Mouse (Mus musculus) spleen, adult 10 weeks (tissue): ENCODE data around the gene Npffr2. TPM values are rescaled to one million over a fixed set of nuclear protein-coding genes. Genes with fewer than 3 reads are reported as not detected.

Source experiments
- polyA plus RNA-seq: library from polyadenylated mRNA; stranded (reverse); fragments of 350-450 nt; fragmentation: Illumina TruSeq; extraction: RNeasy Lipid Tissue Mini Kit (QIAGEN cat#74804); gene quantifications from one replicate; pipeline ENCODE4 v1.2.3, GENCODE M21; 2015; ENCODE audit warnings: low replicate concordance; ENCODE audit not compliant: insufficient read depth

Gene Npffr2
- polyA plus RNA-seq, result not detected

DNA sequence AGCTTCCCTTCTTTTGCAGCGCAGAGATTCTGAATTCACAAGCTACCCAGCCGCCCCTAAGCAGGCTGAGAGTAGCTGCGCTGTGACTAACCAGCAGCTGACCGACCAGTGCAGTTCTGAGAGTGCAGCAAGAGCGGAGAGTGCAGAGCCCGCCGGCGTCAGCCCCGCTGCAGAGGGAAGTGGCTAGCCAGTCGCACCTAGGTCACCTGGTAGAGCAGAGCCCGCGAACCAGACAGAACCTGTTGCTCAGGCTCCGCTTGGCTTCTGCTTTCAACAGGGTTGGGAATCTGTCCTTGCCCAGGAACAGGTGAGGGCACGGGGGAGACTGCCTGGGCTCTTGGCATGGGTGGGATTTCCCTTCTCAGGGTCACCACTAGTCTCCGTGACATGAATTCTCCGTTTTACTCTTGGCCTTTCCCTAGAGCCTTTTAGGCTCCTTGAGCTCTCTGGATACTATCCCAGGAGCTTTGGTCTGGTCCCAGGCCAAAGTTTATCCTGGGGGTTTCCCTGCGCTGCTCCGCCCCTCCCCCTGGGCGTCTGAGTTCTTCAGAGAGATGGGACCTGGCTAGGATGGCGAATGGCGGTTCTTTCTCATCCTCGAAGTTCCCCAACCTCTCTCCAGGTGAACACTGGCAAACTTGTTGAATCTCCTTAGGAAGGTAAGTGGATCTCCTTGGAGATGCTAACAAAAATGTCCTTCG is at the start of gene Npffr2:
Npffr2 (plus strand) TSS at position 552 of the 701 bp plus-strand sequence.

Other genes with a start within 250 kb of the Npffr2 start
- gene Gc, start 69.5 kb upstream of the Npffr2 start, polyA plus RNA-seq, result not detected